Mouse (Mus musculus) lung, postnatal 0 days (tissue): ENCODE data around the gene D930048N14Rik.

Experiments used
- CTCF ChIP-seq: IDR thresholded peaks from 2 replicates; pipeline ENCODE4 v1.5.1; 2016; ENCODE audit warnings: antibody characterized with exemption, mild to moderate bottlenecking
- EP300 ChIP-seq: IDR thresholded peaks from 2 replicates; pipeline ENCODE4 v1.6.1; 2016; ENCODE audit warnings: antibody characterized with exemption, mild to moderate bottlenecking, control low read depth

DNA sequence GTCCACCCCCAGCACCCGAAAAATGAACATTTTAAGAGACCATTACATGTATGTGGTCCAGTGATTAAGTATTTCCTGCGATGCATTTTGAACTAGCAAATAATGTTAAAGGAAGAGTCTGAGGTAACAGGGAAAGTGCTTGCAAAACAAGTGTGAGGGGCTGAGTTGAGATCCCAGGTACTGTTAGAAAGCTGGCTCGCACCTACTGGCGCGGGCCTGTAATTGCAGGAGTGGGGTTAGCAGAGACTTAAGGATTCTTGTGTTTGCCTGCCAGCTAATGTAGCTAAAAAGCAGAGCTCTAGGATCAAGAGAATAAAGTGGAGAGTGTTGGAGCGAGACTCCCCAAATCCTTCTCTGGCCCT, 14.4 kb upstream of the D930048N14Rik start:
- TF ChIP-seq CTCF: peak; percentile 80
- no peak for TF ChIP-seq EP300
